Mouse (Mus musculus): Measurements from ENCODE around the gene Pim3.

DNA sequence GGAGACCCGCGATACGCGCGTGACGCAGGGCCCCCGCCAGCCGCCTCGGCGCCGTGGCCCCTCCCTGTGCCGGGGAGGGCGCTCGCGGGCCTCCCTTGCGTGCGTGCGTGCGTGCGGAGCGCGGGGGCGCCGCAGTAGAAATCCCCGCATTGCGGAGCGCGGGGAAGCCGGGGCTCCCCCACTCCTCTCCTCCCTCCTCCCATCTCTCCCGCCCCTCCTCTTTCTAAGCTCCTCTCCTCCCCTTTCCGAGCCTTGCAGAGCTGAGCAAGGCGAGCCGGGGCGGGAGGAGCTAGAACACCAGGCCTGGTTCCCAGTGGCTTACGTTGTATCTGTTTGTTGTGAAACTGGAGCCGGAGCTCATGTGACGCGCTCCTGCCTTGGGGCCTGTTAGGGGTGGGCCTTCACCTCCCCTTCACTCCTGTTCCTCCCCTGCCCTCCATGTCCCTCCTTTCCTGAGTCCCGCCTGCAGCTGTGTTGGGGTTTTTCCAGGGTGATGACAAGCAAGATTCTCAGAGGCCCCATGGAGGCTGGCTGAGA lies 1.8 kb downstream of the Pim3 start:
- TF ChIP-seq MAFK (IDR thresholded peaks at IDR 0.05; ENCODE audit: insufficient read depth, low read depth, low read length) (no peak), ZNF384 (IDR thresholded peaks at IDR 0.05; ENCODE audit: low read depth, low read length) (no peak), CHD2 (IDR thresholded peaks at IDR 0.05; ENCODE audit: low read depth, low read length) (no peak), ZC3H11A (IDR thresholded peaks at IDR 0.05; ENCODE audit: borderline replicate concordance, low read depth, low read length) (peak; percentile 56), HCFC1 (IDR thresholded peaks at IDR 0.05; ENCODE audit: borderline replicate concordance, insufficient read depth, low read length) (peak; percentile 35; the same call in 1 of the 2 replicates)

All from ES-E14 (cell line).